Mouse (Mus musculus) ES-Bruce4 (cell line): ENCODE data around the gene Card10.

Experiments used
- CTCF ChIP-seq: IDR thresholded peaks from one replicate; pipeline ENCODE4 v1.8.1; 2011; ENCODE audit warnings: low read depth, low read length
- EP300 ChIP-seq: IDR thresholded peaks from 2 replicates; pipeline ENCODE4 v1.6.1; 2011; ENCODE audit warnings: low read depth, low read length; ENCODE audit not compliant: insufficient read depth
- POLR2A ChIP-seq: IDR thresholded peaks from one replicate; pipeline ENCODE4 v1.8.1; 2011; ENCODE audit warnings: low read length; ENCODE audit not compliant: insufficient read depth

DNA sequence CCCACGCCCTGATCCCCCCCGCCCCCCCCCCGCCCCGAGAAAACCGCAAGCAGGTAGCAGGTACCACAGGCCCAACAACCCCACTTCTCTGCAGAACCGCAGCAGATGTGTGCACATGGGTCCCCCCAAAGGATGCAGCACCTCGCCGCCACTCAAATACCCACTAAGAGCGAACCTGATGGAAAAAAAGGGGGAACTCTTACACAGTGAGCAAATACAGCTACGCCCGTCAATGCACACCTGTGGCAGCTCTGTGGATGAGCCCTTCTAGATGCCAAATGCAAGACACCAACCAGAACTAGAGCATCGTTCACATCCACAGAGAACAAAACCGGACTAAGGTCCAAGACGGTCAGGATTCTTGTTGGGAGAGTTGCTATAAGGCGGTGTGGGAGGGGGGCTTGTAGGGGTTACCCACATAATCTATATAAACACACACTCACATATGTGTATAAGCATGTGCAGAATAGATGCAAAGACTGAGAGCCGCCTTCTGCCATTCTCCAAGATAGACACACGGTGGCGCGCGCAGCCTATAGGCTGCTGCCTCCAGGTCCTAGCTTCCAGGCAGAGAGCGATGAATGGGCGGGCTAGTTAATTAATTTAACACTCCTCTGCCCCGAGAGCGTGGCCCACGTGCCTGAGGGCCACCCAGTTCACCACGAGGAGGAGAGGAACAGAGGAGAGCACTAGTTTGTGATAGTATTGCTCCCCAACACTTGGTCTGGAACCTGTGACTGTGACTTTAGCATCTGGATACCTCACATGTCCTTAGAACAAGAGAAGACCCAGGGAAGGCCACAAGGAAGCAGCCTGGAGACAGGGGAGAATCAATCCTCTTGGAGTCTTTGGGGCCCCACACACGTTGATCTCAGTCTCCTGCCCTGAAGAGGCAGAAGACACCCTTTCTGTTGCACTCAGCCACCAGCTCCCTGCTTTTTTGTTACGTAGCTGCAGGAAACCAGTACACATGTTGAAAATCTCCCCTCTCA lies 23.7 kb upstream of the Card10 start:
- TF ChIP-seq CTCF = peak; percentile 94
- 0 out of 2 replicates have a peak, but pooled peaks have one; percentile 46 for TF ChIP-seq EP300
- no peak for TF ChIP-seq POLR2A
